Mouse (Mus musculus): Measurements from ENCODE around the gene Scn7a.

The Scn7a gene

DNA sequence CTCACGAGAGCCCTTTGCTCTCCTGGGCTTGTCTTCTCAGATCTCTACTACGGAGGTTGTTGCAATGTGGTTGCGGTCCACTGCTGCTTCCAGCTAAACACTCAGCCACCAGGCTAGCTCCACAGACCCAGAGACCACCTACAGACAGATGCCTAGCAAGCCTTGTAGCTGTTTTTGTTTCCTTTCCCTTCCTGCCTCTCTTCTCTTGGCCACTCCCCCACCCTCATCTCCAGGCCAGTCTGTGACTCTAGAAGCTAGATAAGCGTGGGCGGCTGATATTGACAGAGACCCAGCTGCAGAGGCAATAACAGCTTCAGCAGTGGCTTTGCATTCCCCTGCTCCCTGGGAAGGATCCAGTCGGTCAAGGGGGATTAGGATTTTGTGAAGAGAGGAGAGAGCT, at the start of gene Scn7a:
Gene Scn7a (minus strand): TSS at position 150 of the 400 bp plus-strand sequence.
- no peak for DNase-seq (ENCODE audit: low read depth, low spot score)

DNA sequence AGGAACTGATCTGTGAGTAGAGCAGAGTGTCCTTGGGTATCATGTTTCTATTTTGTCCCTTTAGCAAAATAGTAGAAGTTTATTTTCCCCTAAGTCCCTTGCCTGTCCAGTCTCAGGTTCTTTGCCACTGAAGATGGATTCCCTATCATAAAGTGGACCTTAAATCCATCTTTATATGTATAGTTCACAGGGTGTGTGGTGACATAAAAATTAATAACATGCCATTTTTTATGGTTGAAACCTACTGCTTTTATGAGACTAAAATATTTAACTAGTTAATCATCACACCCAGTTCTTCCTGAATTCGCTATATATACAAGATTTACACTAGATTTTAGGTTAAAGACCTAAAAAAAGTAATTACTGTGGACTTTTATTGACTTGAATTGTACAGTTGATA, 43.0 kb upstream of the Scn7a start:
- no peak for DNase-seq (ENCODE audit: low read depth, low spot score)

DNA sequence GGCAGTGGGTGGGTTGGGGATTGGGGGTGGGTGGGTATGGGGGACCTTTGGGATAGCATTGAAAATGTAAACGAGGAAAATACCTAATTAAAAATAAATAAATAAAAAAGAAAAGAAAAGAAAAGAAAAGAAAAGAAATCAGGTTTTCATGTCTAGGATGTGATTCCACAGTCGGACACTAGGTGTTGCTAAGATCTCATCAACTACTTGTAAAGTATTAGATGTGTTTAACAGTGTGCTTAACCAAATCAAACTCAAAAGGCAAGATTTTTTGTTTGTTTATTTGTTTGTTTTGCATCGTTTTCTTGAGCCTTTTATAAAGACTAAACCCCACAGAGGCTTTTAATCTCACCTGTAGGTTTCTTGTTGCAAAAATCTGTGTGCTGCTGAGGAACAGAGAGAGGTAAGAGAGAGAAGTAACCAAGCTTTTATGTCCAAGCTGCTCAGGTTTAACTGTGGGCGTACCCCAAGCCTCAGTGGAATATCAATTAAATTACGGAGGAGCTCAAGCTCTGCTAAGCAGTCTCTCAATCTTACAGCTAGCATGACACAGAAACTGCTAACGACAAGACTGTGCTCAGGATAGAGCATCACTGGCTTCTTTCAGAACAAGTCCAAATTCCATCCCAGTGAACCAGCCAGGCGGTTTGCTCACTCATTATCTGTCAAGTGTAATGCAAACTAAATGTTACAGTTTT, 35.3 kb upstream of the Scn7a start:
- no peak for DNase-seq (ENCODE audit: low read depth, low spot score)

DNA sequence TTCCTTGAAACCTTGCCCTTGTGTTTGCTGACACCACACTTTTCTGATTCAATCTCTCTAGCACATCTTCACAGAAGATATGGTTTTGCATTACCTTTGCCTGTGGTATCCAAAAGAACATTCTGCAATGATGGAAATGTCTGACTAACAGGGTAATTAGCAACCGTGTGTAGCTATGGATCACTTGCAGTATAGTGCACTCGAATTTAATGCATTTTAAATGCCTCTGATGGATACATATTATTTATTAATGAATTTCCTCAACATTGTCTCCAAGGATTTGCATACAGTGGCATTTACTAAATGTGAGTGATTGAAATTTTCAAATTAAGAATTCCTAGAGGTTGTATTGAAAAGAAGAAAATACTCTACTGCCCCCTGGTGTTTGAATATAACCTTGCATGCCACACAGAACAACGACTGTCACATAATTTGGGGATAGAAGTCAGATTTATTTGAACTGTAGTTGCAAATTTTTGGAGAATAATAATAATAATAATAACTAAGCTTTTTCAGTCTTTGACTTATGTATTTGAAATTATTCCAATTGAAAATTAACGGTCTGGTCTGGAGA, 15.0 kb upstream of the Scn7a start:
- DNase-seq (ENCODE audit: low read depth, low spot score), result peak; percentile 8

DNA sequence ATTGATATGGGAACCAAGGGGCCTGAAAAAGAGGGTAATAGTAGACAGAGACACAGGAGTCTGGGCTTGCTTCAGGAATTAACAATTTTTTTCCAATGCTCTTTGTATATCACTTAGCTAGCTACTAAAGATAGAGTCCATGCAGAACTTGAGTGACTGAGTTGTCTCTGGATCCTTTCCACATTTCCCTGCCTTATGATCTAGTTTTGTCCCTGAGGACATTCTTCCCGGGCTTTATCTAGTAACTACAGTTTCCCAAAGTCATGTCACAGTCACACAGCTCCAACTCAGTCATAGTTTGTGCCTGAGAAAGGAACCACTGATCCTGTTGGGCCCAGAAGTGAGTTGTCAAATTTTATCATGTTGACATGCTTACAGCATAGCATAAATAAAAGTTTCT, 12.8 kb upstream of the Scn7a start:
- DNase-seq (ENCODE audit: low read depth, low spot score), result no peak

DNA sequence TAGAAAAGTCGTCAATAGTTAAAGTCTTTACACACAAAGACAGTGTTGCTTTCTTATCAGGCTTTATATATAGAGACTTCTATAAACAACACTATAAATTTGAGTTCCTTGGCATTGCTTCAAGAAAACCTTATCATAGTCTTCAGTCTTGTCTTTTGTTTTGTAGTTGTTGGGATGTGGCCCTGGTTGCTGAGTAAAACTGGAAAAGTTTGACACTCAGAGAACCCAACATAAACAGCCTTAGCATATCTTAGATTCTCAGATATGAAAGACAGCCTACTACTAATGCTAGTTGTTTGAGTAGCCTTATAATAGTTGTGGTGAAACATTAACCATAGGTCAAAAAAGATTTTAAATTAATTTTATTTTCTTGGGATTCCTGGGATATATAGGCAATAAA, 6.9 kb upstream of the Scn7a start:
- no peak for DNase-seq (ENCODE audit: low read depth, low spot score)

DNA sequence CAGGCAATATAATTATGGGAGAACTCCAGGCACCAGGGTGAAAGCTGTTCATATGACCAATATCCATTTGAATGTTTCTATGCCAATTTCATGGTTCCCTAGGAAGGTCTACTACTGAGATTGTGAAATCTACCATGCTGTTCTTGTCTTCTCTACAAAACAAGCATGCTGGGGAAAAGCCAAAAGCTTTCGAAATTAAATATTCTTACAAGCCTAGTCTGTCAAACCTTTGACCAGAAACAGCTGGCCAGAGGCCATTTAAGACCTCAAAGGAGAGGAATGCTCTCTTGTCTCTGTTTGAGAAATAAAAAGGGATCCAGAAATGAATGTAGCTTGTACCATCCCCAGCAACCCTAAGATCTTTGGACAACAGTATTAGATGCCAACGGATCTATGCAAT, 3.8 kb downstream of the Scn7a start:
- DNase-seq (ENCODE audit: low read depth, low spot score), result no peak

DNA sequence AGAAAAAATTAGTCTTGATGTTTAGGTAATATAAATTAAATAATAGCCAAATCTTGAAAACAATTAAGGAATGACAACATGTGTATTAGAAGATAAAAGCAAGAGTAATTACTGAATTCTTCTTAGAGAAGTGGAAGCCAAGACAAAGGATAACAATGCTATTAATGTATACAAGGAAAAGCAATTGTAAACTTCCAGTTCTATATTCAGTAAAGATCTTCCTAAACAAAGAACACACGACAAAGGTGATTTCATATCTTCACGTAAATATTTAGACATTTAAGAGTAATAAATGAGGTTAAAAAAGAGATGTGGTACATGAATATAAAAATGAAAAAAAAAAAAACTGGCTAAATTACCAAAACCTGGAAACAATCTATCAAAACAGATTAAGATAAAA, 16.7 kb downstream of the Scn7a start:
- no peak for DNase-seq (ENCODE audit: low read depth, low spot score)

DNA sequence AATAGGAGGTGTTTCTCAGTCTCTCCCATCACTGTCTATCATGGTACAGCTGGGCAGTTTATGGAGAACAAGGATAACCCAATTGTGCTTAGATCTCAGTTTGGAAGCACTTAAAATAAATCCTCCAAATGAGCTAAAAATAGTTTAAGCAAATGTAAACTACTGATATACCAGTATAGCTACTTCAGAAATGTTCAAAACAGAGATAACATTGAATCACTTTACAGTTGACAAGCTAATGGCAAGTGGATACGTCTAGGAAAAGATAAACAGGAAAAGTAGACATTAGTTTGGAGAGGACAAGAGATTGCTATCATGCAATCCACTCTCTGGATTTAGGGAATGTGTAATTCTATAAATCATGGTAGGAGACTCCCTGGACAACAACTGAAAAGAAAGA, 19.5 kb downstream of the Scn7a start:
- no peak for DNase-seq (ENCODE audit: low read depth, low spot score)

DNA sequence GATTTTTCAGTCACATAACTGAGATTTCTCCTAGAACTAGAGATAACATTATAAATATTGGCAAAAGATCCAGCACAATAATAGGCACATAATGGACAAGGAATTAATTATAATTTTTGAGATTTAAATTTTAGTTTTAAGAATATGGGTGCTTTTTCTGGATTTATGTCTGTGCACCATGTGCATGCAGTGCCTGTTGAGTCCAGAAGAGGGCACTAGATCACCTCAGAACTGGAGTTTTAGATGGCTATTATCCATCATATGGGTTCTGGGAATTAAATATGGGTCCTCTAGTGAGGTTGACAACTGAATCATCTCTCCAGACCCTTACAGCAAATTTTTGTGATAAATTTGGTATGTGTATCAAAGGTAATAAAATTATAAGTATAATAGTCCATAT, 21.8 kb downstream of the Scn7a start:
- DNase-seq (ENCODE audit: low read depth, low spot score), result no peak

DNA sequence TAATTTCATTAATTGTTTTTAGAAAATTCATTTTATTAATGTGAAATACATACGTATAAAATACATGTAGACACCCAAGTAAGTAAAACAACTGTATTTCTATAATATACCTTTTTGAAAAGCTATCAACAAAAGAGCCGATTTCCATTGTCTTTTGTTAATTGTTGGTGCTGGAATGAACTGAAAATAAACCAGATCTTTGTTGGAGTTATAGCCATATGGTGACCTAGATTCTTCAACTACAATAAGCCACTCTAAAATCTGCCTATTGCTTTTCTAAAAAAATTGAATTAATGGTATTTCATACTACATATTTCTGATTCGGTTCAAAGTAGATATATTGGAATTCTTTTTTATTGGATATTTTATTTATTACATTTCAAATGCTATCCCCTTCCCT, 56.7 kb downstream of the Scn7a start:
- no peak for DNase-seq (ENCODE audit: low read depth, low spot score)

DNA sequence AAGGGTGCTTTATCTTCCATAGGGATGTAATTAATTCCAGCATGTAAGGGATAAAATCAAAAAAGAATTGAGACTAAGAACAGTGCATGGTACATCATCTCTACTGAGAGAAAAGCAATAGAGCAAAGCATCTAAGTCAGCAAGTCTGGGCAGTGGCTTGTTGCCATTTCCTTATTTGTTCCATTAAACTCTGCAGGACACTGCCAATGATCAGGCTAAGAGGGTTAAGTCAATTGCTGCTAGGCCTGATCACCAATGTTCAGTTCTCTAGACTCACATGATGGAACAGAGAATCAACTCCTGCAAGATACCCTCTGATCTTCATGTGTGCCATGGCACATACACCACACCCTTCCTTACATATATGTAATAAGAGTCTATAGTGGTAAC, 57.1 kb downstream of the Scn7a start:
- no peak for DNase-seq (ENCODE audit: low read depth, low spot score)

DNA sequence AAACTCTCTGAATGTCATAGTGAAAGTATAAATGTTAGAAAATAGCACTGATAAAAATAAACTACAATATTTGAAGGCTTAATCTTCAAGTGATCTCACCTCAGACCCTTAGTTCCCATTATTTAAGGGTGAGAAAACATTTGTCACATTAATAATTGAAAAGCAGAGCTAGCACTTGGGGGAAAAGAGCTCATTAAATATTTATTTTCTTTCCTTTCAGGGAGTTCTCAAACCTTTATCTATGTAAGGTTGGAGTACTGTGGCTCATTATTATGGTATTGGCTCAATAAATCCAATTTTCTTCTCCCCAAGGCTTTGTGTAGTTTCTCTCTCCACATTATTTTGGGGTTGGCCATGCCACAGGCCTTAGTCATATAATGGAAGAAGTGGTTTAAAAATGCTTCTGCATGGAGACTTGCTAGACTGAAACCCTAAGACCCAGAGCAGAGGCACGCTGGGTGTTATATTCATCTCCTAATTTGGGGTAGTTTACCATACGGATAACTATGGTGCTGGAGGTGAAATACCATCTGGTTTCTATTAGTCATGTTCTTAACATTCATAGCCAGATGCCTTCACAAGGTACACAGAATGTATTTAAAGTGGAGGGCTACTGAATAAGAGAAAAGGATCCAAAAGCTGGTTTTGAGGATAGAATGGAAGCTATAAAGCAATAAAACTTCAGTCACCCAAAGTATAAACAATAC, 57.7 kb downstream of the Scn7a start:
- DNase-seq (ENCODE audit: low read depth, low spot score), result no peak

DNA sequence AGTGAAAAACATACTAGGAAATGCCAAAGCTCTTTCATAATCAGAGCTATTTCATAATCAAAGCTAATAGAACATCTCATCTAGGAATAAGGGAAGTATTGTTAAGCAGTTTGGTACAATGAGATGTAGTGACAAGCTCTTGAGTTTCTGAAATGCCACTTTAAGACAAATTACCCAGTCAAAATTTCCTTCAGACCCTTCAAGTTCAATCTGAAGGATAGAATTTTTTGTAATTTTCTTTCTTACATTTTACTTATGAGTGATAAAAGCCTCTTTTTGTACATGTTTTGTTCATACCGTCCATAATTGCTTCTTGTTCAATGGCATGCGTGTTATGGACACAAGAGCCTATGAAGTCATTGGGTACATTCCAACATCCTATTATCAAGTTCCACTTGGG, 72.6 kb downstream of the Scn7a start:
- DNase-seq (ENCODE audit: low read depth, low spot score), result no peak

DNA sequence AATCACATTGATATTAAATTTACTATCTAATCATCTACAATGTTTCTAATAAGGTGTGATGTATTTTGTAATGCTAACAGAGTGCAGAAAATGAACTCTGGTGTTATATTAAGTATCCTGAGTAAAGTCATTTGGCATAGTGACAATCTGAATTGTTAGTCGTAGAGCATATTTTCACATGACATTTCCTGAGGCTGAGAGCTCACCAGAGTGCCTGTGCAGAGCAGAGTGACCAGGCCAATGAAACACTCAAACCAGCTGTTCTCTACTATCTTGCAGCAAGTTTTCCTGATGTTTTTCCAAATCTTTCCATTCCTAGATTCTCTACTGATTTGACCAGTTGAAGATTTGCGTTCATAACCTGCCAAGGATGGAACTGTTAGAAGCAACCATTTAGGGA, 92.4 kb downstream of the Scn7a start:
- no peak for DNase-seq (ENCODE audit: low read depth, low spot score)

DNA sequence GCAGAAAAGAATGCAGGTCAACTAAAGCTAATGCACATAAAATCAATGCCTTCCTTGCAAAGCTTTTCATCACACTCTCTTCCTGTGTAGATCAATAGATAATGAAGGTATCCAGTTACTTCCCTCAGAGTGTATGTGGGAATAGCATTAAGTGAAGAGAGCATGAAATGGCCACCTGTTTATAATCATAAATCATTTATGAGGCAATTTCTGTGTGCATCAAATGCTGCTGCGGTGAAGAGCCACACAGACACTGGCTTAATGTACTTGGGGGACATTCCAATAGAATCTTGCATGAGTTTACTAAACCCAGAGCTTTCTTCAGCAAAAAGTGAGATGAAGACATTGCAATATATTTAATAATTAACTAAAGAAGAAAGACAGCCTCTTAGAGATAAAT, 122.7 kb downstream of the Scn7a start:
- no peak for DNase-seq (ENCODE audit: low read depth, low spot score)

DNA sequence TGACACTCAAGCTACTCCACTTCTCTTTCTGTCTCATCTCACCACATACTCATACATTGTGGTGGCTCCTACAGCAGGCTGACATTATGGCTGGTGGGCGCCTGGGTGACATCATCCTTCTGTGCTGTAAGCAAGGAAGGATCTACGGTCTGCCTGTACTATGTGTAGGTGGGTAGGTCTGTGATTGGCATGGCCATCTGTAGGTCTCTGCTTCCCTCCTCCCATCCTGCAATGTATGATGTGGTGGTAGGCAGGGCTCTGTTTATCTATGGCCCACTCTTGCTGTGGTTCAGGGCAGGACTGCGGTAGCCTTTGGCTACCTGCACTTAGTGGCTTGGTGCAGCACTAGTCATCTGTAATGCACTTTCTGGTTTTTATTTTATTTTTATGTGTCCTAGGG, 128.3 kb downstream of the Scn7a start:
- DNase-seq (ENCODE audit: low read depth, low spot score), result no peak

DNA sequence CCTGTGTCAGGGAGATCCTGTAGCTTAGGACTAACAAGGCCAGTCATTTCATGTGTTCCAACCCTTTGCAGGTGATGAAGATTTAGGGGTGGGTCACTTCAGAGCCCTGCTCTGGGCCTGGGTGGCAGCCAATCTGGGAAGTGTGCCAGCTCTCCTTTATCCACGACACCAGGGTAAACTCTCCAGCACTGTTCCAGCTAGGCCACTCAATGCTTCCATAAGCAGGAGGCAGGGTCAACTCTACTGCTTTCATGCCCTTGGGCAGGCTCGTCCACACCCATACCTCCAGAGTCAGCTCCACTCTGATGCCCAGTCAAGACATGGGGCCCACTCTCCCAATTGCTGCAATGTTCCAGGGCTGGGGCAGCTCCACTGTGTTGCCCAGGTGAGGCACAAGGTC, 129.3 kb downstream of the Scn7a start:
- DNase-seq (ENCODE audit: low read depth, low spot score), result no peak

DNA sequence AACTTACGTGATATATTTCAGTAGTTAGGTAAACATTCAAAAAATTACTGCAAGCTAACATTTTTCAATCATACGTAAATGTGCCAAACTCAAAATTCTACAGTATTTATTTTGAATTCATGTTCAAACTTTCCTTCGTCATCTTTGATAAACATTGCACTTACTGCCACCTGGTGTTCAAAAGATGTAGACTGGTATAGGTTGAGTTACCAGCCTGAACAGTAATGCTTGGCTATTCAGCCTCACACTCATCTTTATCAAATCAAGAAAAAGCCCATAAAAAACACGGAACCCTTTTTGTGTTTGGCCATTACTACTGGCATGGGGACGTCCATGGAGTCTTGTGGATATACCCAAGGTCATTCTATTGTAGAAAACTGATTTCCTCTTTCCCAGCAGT, 140.3 kb downstream of the Scn7a start:
- DNase-seq (ENCODE audit: low read depth, low spot score), result no peak

DNA sequence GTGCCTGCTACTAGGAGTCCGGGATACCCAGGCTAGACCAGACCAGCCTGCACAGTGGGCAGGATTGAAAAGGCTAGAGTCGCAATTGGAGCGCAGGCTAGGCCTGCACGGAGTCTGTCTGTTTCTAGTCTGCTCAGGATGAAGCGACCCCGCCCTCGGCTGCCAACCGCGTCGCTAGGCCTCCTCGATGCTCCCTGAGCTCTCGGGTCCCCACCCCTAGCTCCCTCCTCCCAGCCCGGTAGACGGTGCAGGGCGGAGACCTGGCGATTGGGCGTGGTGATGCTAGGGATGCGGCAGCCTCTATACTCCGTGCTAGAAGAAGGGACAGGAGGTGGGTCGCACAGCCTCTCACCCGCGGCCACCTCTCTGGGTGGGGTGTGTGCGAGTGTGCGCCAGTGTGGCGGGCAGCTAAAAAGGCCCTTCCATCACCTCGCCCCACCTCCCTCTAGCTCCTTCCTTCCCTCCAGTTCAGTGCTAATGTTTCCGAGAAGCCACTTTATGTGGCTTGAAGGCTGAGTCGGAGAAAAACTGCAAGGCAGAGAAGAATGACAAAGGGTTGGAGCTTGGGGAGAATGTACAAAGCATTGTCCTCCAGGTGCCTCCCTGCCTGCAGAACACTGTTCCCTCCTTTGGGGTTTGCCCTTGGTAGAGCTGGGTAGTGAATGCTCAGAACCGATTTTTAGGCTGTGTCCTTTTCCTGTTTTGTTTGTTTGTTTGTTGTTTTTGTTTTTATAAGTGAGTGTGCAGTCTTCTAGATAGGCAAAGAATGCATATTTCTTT, 149.9 kb downstream of the Scn7a start, which contains the start of gene Scn9a:
Gene Scn9a (minus strand): TSS at position 383 of the 780 bp plus-strand sequence.
- DNase-seq (ENCODE audit: low read depth, low spot score), result peak; percentile 17

DNA sequence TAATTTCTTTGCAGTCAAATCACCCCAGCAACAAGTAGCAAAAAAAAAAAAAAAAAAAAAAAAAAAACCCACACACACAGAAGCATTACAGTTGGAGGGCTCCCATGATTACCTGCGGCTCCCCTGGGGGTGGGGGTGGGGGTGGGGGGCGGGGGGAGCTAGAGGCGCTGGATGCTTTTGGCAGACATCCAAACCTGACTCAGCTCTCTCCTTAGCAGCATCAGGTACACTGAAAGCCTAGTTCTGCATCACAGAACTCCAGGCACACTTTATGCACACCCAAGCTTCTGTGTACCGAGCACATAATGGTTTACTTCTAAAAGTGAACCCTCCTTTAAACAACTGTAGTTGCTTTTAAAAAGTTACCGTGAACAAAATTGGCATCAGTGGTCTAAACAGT, 152.0 kb downstream of the Scn7a start:
- no peak for DNase-seq (ENCODE audit: low read depth, low spot score)

All from embryo, embryonic 11.5 days (tissue).